Mouse (Mus musculus): ENCODE results near the gene Gnptab.

GRCm38 (mm10) chr10:88426896-88427295 is 48.0 kb downstream of the Gnptab start:
- no peak for TF ChIP-seq CTCF (IDR thresholded peaks at IDR 0.05; ENCODE audit: extremely low read depth, insufficient read depth, low read length)
- TF ChIP-seq POLR2A (IDR thresholded peaks at IDR 0.05; ENCODE audit: extremely low read depth, insufficient read depth, low read length) = no peak

All from cortical plate, adult 2 months (tissue).